Mouse (Mus musculus) forebrain, embryonic 15.5 days (tissue): ENCODE results near the gene Slc12a1. TPM values are rescaled to one million over a fixed set of nuclear protein-coding genes. Genes with fewer than 3 reads are reported as not detected.
A peak's percentile ranks its signal among the peaks of the same experiment; 100 is the strongest.

Experiments
- ATAC-seq: fragments of 200-750 bp; cut with Nextera tagmentation; replicated peaks from 2 replicates; pipeline ENCODE4 v1.8.0; 2017; ENCODE audit warnings: mild to moderate bottlenecking, moderate TSS enrichment, moderate library complexity
- H3K27ac ChIP-seq: fragments of 300-500 bp; sonication (generic); replicated peaks from 2 replicates; pipeline ENCODE4 v1.5.1; 2015; ENCODE audit warnings: mild to moderate bottlenecking, inconsistent platforms
- H3K27me3 ChIP-seq: fragments of 300-500 bp; sonication (generic); 2 replicates; pipeline ENCODE4 v1.6.1; 2015; ENCODE audit warnings: inconsistent platforms
- H3K36me3 ChIP-seq: fragments of 300-500 bp; sonication (generic); 2 replicates; pipeline ENCODE4 v1.6.1; 2015; ENCODE audit warnings: mild to moderate bottlenecking, inconsistent platforms
- H3K4me1 ChIP-seq: fragments of 300-500 bp; sonication (generic); 2 replicates; pipeline ENCODE4 v1.6.1; 2015; ENCODE audit warnings: inconsistent platforms
- H3K4me2 ChIP-seq: fragments of 300-500 bp; sonication (generic); replicated peaks from 2 replicates; pipeline ENCODE4 v1.6.1; 2015; ENCODE audit warnings: mild to moderate bottlenecking, inconsistent platforms
- H3K4me3 ChIP-seq: fragments of 300-500 bp; sonication (generic); 2 replicates; pipeline ENCODE4 v1.5.1; 2015; ENCODE audit warnings: mild to moderate bottlenecking, inconsistent platforms
- H3K9ac ChIP-seq: fragments of 300-500 bp; sonication (generic); replicated peaks from 2 replicates; pipeline ENCODE4 v1.6.1; 2015; ENCODE audit warnings: mild to moderate bottlenecking, inconsistent platforms
- H3K9me3 ChIP-seq: fragments of 300-500 bp; sonication (generic); 2 replicates; pipeline ENCODE4 v1.6.1; 2016; ENCODE audit warnings: inconsistent platforms
- WGBS: fragments of 180-500 bp; shearing (Covaris S2); methylation state at CpG from one replicate; pipeline ENCODE4 v1.1.7; 2015; ENCODE audit warnings: mixed read lengths; 5-methylcytosine and 5-hydroxymethylcytosine counted together
- polyA plus RNA-seq: library from polyadenylated mRNA; unstranded; fragments of >200 nt; fragmentation: Nextera tagmentation; extraction: Ambion mirVana; gene quantifications from 2 replicates; pipeline ENCODE4 v1.2.1, GENCODE M21; 2015

Gene Slc12a1
- polyA plus RNA-seq, 1 experiment from 2014 or later: not detected

- under 1% methylated on average over 89 of the region's 96 CpGs for WGBS
- no peaks in the 10 kb centered on the region for H3K27me3 ChIP-seq
- no peaks in the 10 kb centered on the region for H3K9me3 ChIP-seq
- no peaks in the 10 kb centered on the region for H3K36me3 ChIP-seq
- H3K9ac ChIP-seq: peak within 1 kb of the TSS; percentile 78
- peak within 1 kb of the TSS; percentile 90 for H3K27ac ChIP-seq
- peak within 1 kb of the TSS; percentile 69 for H3K4me2 ChIP-seq
- ATAC-seq: peak; percentile 99
- peak within 1 kb of the TSS; percentile 73 for H3K4me3 ChIP-seq
- H3K4me1 ChIP-seq: peaks cover 20% of the 10 kb centered on the region
Observed at GRCm38 (mm10) chr2:125247108-125247961, 95.0 kb downstream of the Slc12a1 start, which contains the start of gene Dut. TSS of gene Dut (plus strand) at chr2:125247190.

- no peak; the same call in 1 of the 2 replicates for ATAC-seq
- no peaks in the 10 kb centered on the region for H3K9me3 ChIP-seq
- peak overlapping the region; percentile 90 for H3K27ac ChIP-seq
- no peaks in the 10 kb centered on the region for H3K27me3 ChIP-seq
- peak overlapping the region; percentile 69 for H3K4me2 ChIP-seq
- H3K4me3 ChIP-seq: peak overlapping the region; percentile 73
- H3K36me3 ChIP-seq: no peaks in the 10 kb centered on the region
- 0% methylated on average over 9 of the region's 9 CpGs for WGBS
- H3K9ac ChIP-seq: peak overlapping the region; percentile 78
- H3K4me1 ChIP-seq: peaks cover 20% of the 10 kb centered on the region
Observed at GRCm38 (mm10) chr2:125247962-125248235, 95.6 kb downstream of the Slc12a1 start.

GRCm38 (mm10) chr2:125248256-125248655, 96.0 kb downstream of the Slc12a1 start:
- ATAC-seq: no peak
- Histone ChIP-seq H3K36me3 (peaks cover under 1% of the 10 kb centered on the region), H3K27ac (0 out of 2 replicates have a peak overlapping the region, but pooled peaks have one; percentile 90), H3K9ac (peak overlapping the region; percentile 78), H3K9me3 (no peaks in the 10 kb centered on the region), H3K4me3 (peak overlapping the region; percentile 73), H3K27me3 (no peaks in the 10 kb centered on the region), H3K4me1 (peaks cover 20% of the 10 kb centered on the region), H3K4me2 (peak overlapping the region; percentile 69)
- 1% methylated on average over 8 of the region's 8 CpGs for WGBS

- H3K36me3 ChIP-seq: peaks cover 11% of the 10 kb centered on the region
- no peak for ATAC-seq
- H3K4me2 ChIP-seq: 0 out of 2 replicates have a peak overlapping the region, but pooled peaks have one; percentile 69
- peak overlapping the region; percentile 73; the same call in 1 of the 2 replicates for H3K4me3 ChIP-seq
- no peaks in the 10 kb centered on the region for H3K9me3 ChIP-seq
- 78% methylated on average over 4 of the region's 4 CpGs for WGBS
- no peaks in the 10 kb centered on the region for H3K27me3 ChIP-seq
- peaks cover 20% of the 10 kb centered on the region for H3K4me1 ChIP-seq
- H3K27ac ChIP-seq: no peak overlapping the region
- H3K9ac ChIP-seq: no peak overlapping the region
Observed at GRCm38 (mm10) chr2:125249339-125249738, 97.0 kb downstream of the Slc12a1 start.

- Histone ChIP-seq H3K36me3 (peaks cover 15% of the 10 kb centered on the region), H3K27me3 (no peaks in the 10 kb centered on the region), H3K4me2 (no peak overlapping the region), H3K9ac (no peak overlapping the region), H3K27ac (no peak overlapping the region), H3K4me3 (no peak overlapping the region), H3K4me1 (peaks cover 20% of the 10 kb centered on the region), H3K9me3 (no peaks in the 10 kb centered on the region)
- WGBS: 94% methylated on average over 4 of the region's 4 CpGs
- no peak for ATAC-seq
Observed at GRCm38 (mm10) chr2:125249874-125250273, 97.6 kb downstream of the Slc12a1 start.

GRCm38 (mm10) chr2:125251781-125252180, 99.5 kb downstream of the Slc12a1 start:
- H3K4me2 ChIP-seq: no peak overlapping the region
- H3K4me3 ChIP-seq: no peak overlapping the region
- no peaks in the 10 kb centered on the region for H3K27me3 ChIP-seq
- no peak overlapping the region for H3K27ac ChIP-seq
- H3K36me3 ChIP-seq: peaks cover 18% of the 10 kb centered on the region
- no peaks in the 10 kb centered on the region for H3K9me3 ChIP-seq
- 85% methylated on average over 4 of the region's 4 CpGs for WGBS
- ATAC-seq: no peak
- H3K4me1 ChIP-seq: peaks cover 13% of the 10 kb centered on the region
- H3K9ac ChIP-seq: no peak overlapping the region

- H3K9ac ChIP-seq: no peak overlapping the region
- H3K4me3 ChIP-seq: no peak overlapping the region
- H3K36me3 ChIP-seq: peaks cover 22% of the 10 kb centered on the region
- peaks cover 13% of the 10 kb centered on the region for H3K4me1 ChIP-seq
- ATAC-seq: no peak
- no peak overlapping the region for H3K27ac ChIP-seq
- H3K4me2 ChIP-seq: no peak overlapping the region
- no peaks in the 10 kb centered on the region for H3K9me3 ChIP-seq
- H3K27me3 ChIP-seq: no peaks in the 10 kb centered on the region
- WGBS: 75% methylated on average over 2 of the region's 2 CpGs
Observed at GRCm38 (mm10) chr2:125252275-125252674, 100.0 kb downstream of the Slc12a1 start.

- Histone ChIP-seq H3K4me2 (no peak overlapping the region), H3K9ac (no peak overlapping the region), H3K9me3 (no peaks in the 10 kb centered on the region), H3K27ac (no peak overlapping the region), H3K4me1 (peaks cover 5% of the 10 kb centered on the region), H3K4me3 (no peak overlapping the region), H3K27me3 (no peaks in the 10 kb centered on the region), H3K36me3 (peaks cover 31% of the 10 kb centered on the region)
- ATAC-seq: no peak
- WGBS: 97% methylated on average over 6 of the region's 6 CpGs
Observed at GRCm38 (mm10) chr2:125253699-125254098, 101.4 kb downstream of the Slc12a1 start.

- no peaks in the 10 kb centered on the region for H3K4me1 ChIP-seq
- H3K27ac ChIP-seq: no peak overlapping the region
- no peak overlapping the region for H3K4me3 ChIP-seq
- peaks cover 31% of the 10 kb centered on the region for H3K36me3 ChIP-seq
- H3K9me3 ChIP-seq: no peaks in the 10 kb centered on the region
- ATAC-seq: no peak
- H3K4me2 ChIP-seq: no peak overlapping the region
- no peak overlapping the region for H3K9ac ChIP-seq
- H3K27me3 ChIP-seq: no peaks in the 10 kb centered on the region
- WGBS: 95% methylated on average over 3 of the region's 3 CpGs
Observed at GRCm38 (mm10) chr2:125254630-125255029, 102.3 kb downstream of the Slc12a1 start.

GRCm38 (mm10) chr2:125255886-125256285, 103.6 kb downstream of the Slc12a1 start:
- H3K27ac ChIP-seq: no peak overlapping the region
- H3K9me3 ChIP-seq: no peaks in the 10 kb centered on the region
- H3K4me2 ChIP-seq: no peak overlapping the region
- H3K36me3 ChIP-seq: peaks cover 31% of the 10 kb centered on the region
- no peak for ATAC-seq
- no peak overlapping the region for H3K4me3 ChIP-seq
- WGBS: 98% methylated on average over 3 of the region's 3 CpGs
- H3K4me1 ChIP-seq: no peaks in the 10 kb centered on the region
- H3K27me3 ChIP-seq: no peaks in the 10 kb centered on the region
- H3K9ac ChIP-seq: no peak overlapping the region

- Histone ChIP-seq H3K4me1 (no peaks in the 10 kb centered on the region; the same call in 1 of the 2 replicates), H3K27me3 (no peaks in the 10 kb centered on the region), H3K36me3 (peaks cover 19% of the 10 kb centered on the region), H3K4me2 (no peak overlapping the region), H3K4me3 (no peak overlapping the region), H3K9me3 (no peaks in the 10 kb centered on the region), H3K27ac (no peak overlapping the region), H3K9ac (no peak overlapping the region)
- 86% methylated on average over 14 of the region's 14 CpGs for WGBS
- ATAC-seq: no peak
Observed at GRCm38 (mm10) chr2:125259230-125260120, 107.2 kb downstream of the Slc12a1 start.

- H3K27me3 ChIP-seq: no peaks in the 10 kb centered on the region
- no peak overlapping the region for H3K27ac ChIP-seq
- H3K9ac ChIP-seq: no peak overlapping the region
- 85% methylated on average over 2 of the region's 2 CpGs for WGBS
- H3K9me3 ChIP-seq: no peaks in the 10 kb centered on the region
- no peak for ATAC-seq
- peaks cover 16% of the 10 kb centered on the region; the same call in 1 of the 2 replicates for H3K36me3 ChIP-seq
- H3K4me1 ChIP-seq: no peaks in the 10 kb centered on the region; the same call in 1 of the 2 replicates
- no peak overlapping the region for H3K4me2 ChIP-seq
- no peak overlapping the region for H3K4me3 ChIP-seq
Observed at GRCm38 (mm10) chr2:125260326-125260725, 108.0 kb downstream of the Slc12a1 start.
